Mouse (Mus musculus) lung, adult 2 months (tissue): ENCODE results near the gene Tmem236.

Source experiments
- CTCF ChIP-seq: fragments of 200-500 bp; IDR thresholded peaks from 2 replicates; pipeline ENCODE4 v1.5.1; 2011; ENCODE audit warnings: mild to moderate bottlenecking, low read length, control low read depth; ENCODE audit not compliant: insufficient read depth
- POLR2A ChIP-seq: fragments of 200-500 bp; IDR thresholded peaks from 2 replicates; pipeline ENCODE4 v1.6.1; 2011; ENCODE audit warnings: low read depth, mild to moderate bottlenecking, control low read depth, low read length, borderline replicate concordance; ENCODE audit errors: extremely low read depth

DNA sequence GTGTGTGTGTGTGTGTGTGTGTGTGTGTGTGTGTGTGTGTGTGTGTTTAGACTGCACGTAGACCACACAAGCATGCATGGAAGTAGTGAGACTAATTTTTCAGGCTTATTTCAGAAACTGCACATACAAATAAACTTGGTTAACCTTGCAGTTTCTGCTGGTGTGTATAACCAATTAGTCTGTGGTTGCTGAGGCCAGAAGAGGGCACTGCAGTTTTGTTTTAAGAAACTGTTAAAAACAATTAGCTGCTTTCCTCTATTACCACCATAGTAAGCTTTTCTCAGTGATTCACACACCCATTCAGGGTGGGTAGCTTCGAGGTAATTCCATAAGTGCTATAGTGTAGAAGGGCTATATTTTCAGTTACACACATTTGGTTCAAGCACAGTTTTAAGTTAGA, 23.5 kb upstream of the Tmem236 start:
- TF ChIP-seq CTCF (no peak), POLR2A (no peak)
